Mouse (Mus musculus) right cerebral cortex, postnatal 25 days (tissue): ENCODE data around the gene Rhbdd2.

Source experiments
- DNase-seq: peaks from one replicate; pipeline ENCODE4 v3.0.0; 2022

The Rhbdd2 gene

DNA sequence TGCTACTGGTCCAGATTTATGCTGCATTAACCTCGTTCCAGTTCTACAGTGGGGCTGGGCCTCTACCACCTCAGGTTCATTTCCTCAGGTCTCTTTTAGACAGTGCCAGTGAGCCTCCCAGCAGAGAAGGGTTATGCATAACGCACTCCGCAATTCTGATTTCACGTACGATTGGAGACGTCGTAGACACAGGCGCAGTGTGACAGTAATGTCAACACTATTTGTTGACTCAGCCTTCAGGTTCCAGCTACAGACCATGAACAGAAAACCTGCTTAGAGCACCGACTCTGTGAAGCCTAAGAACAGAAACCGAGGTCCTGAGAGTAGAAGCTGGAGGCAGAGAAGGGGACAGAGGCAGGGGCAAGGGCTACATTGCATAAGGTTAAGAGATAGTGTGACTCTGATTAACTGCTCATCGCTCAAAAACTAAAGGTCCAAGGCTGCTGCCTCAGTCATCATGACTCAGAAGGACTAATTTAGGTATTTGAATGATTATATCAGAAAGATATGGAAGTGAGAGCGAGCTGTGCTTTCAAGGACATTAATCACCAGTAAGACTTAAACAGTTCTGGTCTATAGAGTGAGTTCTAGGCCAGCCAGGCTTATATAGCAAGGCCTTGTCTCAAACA is 50.6 kb downstream of the Rhbdd2 start:
- DNase-seq: no peak

DNA sequence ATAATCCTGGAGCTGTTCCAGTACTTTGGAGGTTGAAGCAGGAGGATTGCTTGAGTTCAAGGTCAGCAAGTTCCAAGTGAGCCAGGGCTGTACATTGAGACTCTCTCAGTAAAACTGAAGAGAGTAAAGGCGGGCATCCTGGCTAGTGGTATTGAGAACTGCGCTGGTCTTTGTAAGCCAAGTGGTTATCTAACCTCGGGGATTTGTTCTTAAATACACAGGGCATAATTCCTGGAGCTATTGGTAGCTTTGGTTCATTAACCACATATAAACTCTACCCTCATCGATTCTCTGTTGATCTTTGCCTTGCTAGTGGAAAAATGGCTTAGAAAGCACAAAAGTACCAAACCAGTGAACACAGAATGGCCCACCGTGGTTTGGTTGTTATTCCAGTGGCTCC is 58.0 kb downstream of the Rhbdd2 start:
- DNase-seq: no peak

- DNase-seq: no peak
Observed at GRCm38 (mm10) chr5:135691266-135691665, 58.8 kb downstream of the Rhbdd2 start.

GRCm38 (mm10) chr5:135693281-135693853 is 60.9 kb downstream of the Rhbdd2 start:
- DNase-seq: no peak

DNA sequence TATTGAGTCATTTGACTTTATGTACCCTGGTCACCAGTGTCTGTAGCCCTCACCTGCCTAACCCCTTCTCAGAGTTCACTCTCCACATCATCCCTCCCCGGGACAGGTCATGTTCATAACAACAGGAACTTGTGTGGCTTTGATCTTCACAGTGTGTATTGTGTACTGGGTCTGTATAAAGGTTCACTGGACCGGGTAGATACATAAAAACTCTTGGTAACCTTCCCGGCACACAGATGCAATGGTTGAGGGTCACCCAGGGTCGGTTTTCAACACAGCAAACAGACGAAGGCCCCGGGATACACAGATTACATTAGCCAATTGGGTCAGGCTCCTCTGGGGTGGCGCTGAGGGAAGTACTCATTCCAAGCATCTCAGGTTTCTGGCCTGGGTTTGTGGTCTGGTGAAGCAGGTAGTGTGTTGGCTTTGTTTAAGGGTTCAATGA is 62.9 kb downstream of the Rhbdd2 start:
- DNase-seq: no peak
